Mouse (Mus musculus): Measurements from ENCODE around the gene Nup93. TPM values are rescaled to one million over a fixed set of nuclear protein-coding genes. Genes with fewer than 3 reads are reported as not detected.

Gene Nup93
- polyA plus RNA-seq, 1 experiment from 2014 or later: 86.2 TPM

DNA sequence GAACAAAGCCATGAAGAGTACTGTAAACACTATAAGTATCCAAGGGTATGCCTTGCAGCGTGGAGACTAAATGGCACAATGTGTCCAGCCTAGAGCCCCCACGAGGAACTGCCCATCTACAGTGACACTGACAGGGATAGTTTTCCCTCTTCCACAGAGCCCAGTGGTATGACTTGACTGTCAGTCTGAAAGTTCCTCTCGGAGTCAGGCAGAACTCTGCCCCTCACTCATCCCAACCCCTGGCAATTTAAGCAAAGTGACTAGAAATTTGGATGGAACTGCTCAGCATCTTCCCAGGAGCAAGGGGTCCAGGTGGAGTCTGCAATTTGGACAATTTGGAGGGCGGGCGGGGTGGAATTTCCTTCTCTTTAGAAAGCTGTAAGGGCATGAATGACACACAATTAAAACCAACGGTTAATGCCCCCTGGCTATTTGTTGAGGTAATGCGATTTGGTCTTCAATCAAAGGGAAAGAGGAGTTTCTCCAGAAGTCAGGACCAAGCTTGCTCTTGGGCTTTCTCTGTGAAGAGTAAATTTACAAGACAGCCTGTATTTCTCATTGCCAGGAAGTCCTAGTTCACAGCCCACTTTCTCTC, 39.6 kb upstream of the Nup93 start:
- no peak overlapping the region for H3K9ac ChIP-seq (ENCODE audit: low read length)
- no peaks in the 10 kb centered on the region for H3K9me3 ChIP-seq (ENCODE audit: control insufficient read depth, low read length)
- no peaks in the 10 kb centered on the region for H3K36me3 ChIP-seq (ENCODE audit: control insufficient read depth, insufficient read depth, low read length)
- WGBS: 29% methylated on average over 7 of the region's 7 CpGs
- H3K27ac ChIP-seq (ENCODE audit: low read length): no peak overlapping the region
- ATAC-seq (ENCODE audit: low read depth): no peak
- H3K4me3 ChIP-seq (ENCODE audit: low read length): no peak overlapping the region
- H3K4me1 ChIP-seq (replicated peaks; ENCODE audit: control insufficient read depth, insufficient read depth, low read length): peaks cover 26% of the 10 kb centered on the region
- no peak overlapping the region for H3K4me2 ChIP-seq (ENCODE audit: low read depth, low read length)
- H3K27me3 ChIP-seq (ENCODE audit: control insufficient read depth, insufficient read depth, low read depth, low read length): peaks cover 64% of the 10 kb centered on the region

DNA sequence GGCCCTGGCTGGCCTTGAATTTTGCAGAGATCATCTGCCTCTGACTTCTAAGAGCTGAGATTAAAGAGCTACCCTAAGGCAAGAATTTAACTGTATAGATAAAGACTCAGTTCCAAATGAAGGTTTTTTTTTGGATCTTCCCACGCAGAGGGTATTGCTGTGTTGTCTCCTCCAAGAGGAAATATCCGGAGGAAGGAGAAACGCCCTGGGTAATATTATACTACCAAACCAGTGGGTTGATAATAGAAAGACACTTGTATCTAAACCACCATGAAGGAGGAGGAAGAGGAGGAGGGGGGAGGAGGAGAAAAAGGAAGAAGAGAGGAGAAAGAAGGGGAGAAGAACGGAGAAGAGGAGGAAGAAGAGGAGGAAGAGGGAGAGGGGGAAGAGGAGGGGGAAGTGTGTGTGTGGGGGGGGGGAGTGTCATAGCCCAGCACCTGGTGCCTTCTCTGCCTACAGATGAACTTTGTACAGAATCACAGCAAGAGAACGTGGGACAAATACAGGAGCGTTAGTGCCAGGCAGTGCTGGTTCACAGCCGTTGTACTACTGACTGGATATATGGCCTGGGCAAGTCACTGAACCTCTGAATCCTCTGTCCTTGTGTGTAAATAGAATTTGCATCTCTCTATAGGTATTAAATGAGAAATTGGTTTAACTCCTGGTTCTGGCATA, 36.5 kb upstream of the Nup93 start:
- no peak for ATAC-seq (ENCODE audit: low read depth)
- H3K4me3 ChIP-seq (ENCODE audit: low read length): no peak overlapping the region
- no peak overlapping the region for H3K27ac ChIP-seq (ENCODE audit: low read length)
- H3K9ac ChIP-seq (ENCODE audit: low read length): no peak overlapping the region
- H3K9me3 ChIP-seq (ENCODE audit: control insufficient read depth, low read length): no peaks in the 10 kb centered on the region
- no peaks in the 10 kb centered on the region for H3K36me3 ChIP-seq (ENCODE audit: control insufficient read depth, insufficient read depth, low read length)
- WGBS: 63% methylated on average over 7 of the region's 7 CpGs
- peaks cover 18% of the 10 kb centered on the region for H3K4me1 ChIP-seq (replicated peaks; ENCODE audit: control insufficient read depth, insufficient read depth, low read length)
- H3K4me2 ChIP-seq (ENCODE audit: low read depth, low read length): no peak overlapping the region
- H3K27me3 ChIP-seq (ENCODE audit: control insufficient read depth, insufficient read depth, low read depth, low read length): peaks cover 60% of the 10 kb centered on the region

DNA sequence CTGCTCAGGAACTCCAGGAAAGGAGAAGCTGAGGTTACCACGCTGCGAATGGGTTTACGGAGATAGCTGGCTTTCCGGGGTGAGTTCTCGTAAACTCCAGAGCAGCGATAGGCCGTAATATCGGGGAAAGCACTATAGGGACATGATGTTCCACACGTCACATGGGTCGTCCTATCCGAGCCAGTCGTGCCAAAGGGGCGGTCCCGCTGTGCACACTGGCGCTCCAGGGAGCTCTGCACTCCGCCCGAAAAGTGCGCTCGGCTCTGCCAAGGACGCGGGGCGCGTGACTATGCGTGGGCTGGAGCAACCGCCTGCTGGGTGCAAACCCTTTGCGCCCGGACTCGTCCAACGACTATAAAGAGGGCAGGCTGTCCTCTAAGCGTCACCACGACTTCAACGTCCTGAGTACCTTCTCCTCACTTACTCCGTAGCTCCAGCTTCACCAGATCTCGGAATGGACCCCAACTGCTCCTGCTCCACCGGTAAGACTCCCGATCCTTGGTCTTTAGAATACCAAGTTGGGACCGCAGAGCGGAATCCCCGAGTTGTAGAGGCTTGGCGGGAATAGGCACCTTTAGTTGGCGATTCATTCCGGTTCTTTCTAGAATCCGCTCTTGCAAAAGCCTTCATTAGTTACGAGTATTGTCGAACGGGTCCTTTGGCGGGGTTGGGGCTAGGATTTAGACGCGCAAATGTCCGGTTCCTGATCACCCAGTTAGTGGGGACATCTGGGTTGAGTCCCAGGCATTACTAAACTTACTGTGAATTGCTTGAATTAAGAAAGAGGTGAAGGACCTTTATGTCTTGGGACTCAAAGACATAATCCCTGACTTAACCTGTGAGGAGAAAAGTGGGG, 35.3 kb upstream of the Nup93 start, which contains the start of gene Mt1:
TSS of gene Mt1 (plus strand) at position 226 of the 856 bp plus-strand sequence.
- Histone ChIP-seq H3K9ac (ENCODE audit: low read length) (peak within 1 kb of the TSS; percentile 73), H3K27ac (ENCODE audit: low read length) (peak within 1 kb of the TSS; percentile 35), H3K4me3 (ENCODE audit: low read length) (peak within 1 kb of the TSS; percentile 61), H3K27me3 (ENCODE audit: control insufficient read depth, insufficient read depth, low read depth, low read length) (peaks cover 59% of the 10 kb centered on the region), H3K9me3 (ENCODE audit: control insufficient read depth, low read length) (no peaks in the 10 kb centered on the region), H3K4me2 (ENCODE audit: low read depth, low read length) (peak within 1 kb of the TSS; percentile 72), H3K4me1 (replicated peaks; ENCODE audit: control insufficient read depth, insufficient read depth, low read length) (peaks cover 23% of the 10 kb centered on the region), H3K36me3 (ENCODE audit: control insufficient read depth, insufficient read depth, low read length) (no peaks in the 10 kb centered on the region)
- under 1% methylated on average over 50 of the region's 50 CpGs for WGBS
- ATAC-seq (ENCODE audit: low read depth): peak; percentile 90

DNA sequence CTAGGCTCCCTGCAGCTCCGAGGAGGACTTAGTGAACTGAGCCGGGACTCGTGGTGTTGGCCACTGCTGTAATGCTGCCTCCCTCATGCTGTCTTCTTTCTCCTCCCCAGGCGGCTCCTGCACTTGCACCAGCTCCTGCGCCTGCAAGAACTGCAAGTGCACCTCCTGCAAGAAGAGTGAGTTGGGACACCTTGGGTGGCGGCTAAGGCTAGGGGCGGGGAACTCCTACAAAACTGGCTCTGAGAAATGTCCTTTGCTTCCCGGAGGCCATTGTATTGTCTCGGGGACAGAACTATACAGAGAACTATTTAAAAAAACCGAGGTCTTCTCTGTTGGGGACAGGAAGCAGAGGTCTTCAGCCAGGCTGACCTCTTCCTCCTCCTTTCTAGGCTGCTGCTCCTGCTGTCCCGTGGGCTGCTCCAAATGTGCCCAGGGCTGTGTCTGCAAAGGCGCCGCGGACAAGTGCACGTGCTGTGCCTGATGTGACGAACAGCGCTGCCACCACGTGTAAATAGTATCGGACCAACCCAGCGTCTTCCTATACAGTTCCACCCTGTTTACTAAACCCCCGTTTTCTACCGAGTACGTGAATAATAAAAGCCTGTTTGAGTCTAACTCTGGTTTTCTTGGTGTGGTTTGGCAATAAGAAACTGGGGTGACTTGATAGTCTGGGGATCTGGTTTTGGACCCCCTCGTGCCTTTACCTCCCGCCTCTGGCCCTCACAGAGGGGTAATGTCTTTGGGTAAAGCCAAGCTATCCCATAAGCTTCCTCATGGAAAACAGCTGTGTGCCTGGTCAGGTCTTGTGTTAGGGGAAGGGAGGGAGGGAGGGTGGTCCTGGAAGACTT, 34.4 kb upstream of the Nup93 start:
- peak overlapping the region; percentile 61 for H3K4me3 ChIP-seq (ENCODE audit: low read length)
- H3K4me2 ChIP-seq (ENCODE audit: low read depth, low read length): peak overlapping the region; percentile 72
- no peaks in the 10 kb centered on the region for H3K36me3 ChIP-seq (ENCODE audit: control insufficient read depth, insufficient read depth, low read length)
- no peak for ATAC-seq (ENCODE audit: low read depth)
- peak overlapping the region; percentile 73 for H3K9ac ChIP-seq (ENCODE audit: low read length)
- H3K9me3 ChIP-seq (ENCODE audit: control insufficient read depth, low read length): no peaks in the 10 kb centered on the region
- WGBS: 6% methylated on average over 25 of the region's 25 CpGs
- peaks cover 59% of the 10 kb centered on the region for H3K27me3 ChIP-seq (ENCODE audit: control insufficient read depth, insufficient read depth, low read depth, low read length)
- peaks cover 25% of the 10 kb centered on the region for H3K4me1 ChIP-seq (replicated peaks; ENCODE audit: control insufficient read depth, insufficient read depth, low read length)
- no peak overlapping the region; the same call in 1 of the 2 replicates for H3K27ac ChIP-seq (ENCODE audit: low read length)

DNA sequence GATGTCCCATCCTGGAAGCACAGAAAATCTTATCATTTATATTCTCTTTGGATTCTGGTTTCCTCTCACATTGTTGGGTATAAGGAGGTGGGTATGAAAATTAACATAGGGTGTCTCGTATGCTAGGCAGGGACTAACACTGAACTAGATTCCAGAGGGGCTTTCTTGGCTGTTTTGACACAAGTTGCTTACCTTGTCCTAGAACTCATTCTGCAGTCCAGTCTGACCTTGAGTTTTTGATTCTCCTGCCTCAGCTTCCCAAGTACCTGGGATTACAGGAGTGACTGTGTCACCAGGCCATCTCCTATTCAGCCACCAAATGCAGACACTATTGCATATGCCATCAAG, 33.8 kb upstream of the Nup93 start:
- no peak for ATAC-seq (ENCODE audit: low read depth)
- Histone ChIP-seq H3K9ac (ENCODE audit: low read length) (no peak overlapping the region), H3K27me3 (ENCODE audit: control insufficient read depth, insufficient read depth, low read depth, low read length) (peaks cover 57% of the 10 kb centered on the region), H3K27ac (ENCODE audit: low read length) (no peak overlapping the region), H3K4me2 (ENCODE audit: low read depth, low read length) (peak overlapping the region; percentile 72), H3K4me1 (replicated peaks; ENCODE audit: control insufficient read depth, insufficient read depth, low read length) (peaks cover 25% of the 10 kb centered on the region), H3K9me3 (ENCODE audit: control insufficient read depth, low read length) (no peaks in the 10 kb centered on the region), H3K4me3 (ENCODE audit: low read length) (peak overlapping the region; percentile 61; the same call in 1 of the 2 replicates), H3K36me3 (ENCODE audit: control insufficient read depth, insufficient read depth, low read length) (no peaks in the 10 kb centered on the region)
- WGBS: 72% methylated on average over 1 of the region's 1 CpGs

DNA sequence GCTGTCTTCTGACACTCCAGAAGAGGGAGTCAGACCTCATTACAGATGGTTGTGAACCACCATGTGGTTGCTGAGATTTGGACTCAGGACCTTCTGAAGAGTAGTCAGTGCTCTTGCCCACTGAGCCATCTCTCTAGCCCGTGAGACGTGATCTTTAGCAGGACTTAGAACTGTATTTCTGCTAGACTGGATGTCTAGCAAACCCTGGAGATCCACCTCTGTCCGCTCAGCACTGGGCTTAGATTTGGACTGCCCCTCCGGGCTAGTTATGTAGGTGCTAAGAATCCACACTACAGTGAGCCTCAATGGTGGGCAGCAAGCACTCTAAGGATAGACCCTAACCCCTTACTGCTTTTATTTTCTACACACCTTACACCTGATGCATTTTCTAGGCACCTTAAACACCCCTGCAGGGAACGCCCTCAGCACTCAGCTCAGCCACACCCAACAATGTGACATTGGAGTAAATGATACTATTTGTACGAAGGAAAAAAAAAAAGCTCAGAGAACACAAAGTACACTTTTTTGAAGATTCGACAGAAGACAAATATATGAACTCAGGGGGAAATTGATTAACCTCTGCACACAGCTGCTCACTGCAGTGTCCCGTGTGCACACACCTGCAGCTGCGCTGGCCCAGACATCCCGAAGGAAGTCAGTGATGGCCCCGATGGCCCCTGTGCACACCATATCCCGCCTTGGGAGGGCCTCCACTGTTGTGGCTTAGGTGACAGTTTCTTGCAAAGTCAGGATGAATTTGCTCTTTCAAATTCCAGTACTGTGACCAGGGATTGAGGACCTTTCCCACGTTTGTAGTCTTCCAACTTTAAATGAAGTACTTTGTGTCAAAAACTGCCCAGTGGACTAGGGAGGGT, 32.1 kb upstream of the Nup93 start:
- H3K27me3 ChIP-seq (ENCODE audit: control insufficient read depth, insufficient read depth, low read depth, low read length): peaks cover 66% of the 10 kb centered on the region
- no peaks in the 10 kb centered on the region for H3K36me3 ChIP-seq (ENCODE audit: control insufficient read depth, insufficient read depth, low read length)
- H3K27ac ChIP-seq (ENCODE audit: low read length): peak overlapping the region; percentile 55
- WGBS: 61% methylated on average over 13 of the region's 13 CpGs
- peak overlapping the region; percentile 54 for H3K9ac ChIP-seq (ENCODE audit: low read length)
- no peaks in the 10 kb centered on the region for H3K9me3 ChIP-seq (ENCODE audit: control insufficient read depth, low read length)
- no peak for ATAC-seq (ENCODE audit: low read depth)
- peaks cover 31% of the 10 kb centered on the region for H3K4me1 ChIP-seq (replicated peaks; ENCODE audit: control insufficient read depth, insufficient read depth, low read length)
- H3K4me3 ChIP-seq (ENCODE audit: low read length): peak overlapping the region; percentile 40
- peak overlapping the region; percentile 62 for H3K4me2 ChIP-seq (ENCODE audit: low read depth, low read length)

DNA sequence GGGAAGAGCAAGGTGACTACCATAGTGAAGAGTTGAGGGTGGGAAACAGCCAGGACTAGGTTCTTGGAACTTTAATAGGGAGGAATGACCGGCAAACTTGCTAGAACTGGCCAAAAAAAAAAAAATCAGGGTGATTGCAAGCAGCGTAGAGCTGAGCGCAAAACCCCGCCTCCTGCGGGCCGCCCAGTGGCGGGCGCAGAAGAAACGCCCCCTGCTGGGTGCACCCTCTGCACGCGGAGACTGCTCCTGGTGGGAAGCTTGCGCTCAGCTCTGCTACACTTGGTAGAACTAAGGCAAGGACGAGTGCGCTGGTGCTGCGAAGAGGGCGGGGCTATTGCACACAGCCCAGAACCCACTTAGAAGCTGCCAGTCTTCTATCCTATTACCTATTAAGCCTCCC, 31.2 kb upstream of the Nup93 start:
- H3K9me3 ChIP-seq (ENCODE audit: control insufficient read depth, low read length): no peaks in the 10 kb centered on the region
- no peaks in the 10 kb centered on the region for H3K36me3 ChIP-seq (ENCODE audit: control insufficient read depth, insufficient read depth, low read length)
- H3K27ac ChIP-seq (ENCODE audit: low read length): peak overlapping the region; percentile 69
- peak overlapping the region; percentile 54 for H3K9ac ChIP-seq (ENCODE audit: low read length)
- H3K27me3 ChIP-seq (ENCODE audit: control insufficient read depth, insufficient read depth, low read depth, low read length): peaks cover 68% of the 10 kb centered on the region
- ATAC-seq (ENCODE audit: low read depth): peak; percentile 81
- H3K4me1 ChIP-seq (replicated peaks; ENCODE audit: control insufficient read depth, insufficient read depth, low read length): peaks cover 31% of the 10 kb centered on the region
- under 1% methylated on average over 16 of the region's 16 CpGs for WGBS
- H3K4me2 ChIP-seq (ENCODE audit: low read depth, low read length): peak overlapping the region; percentile 62
- peak overlapping the region; percentile 40 for H3K4me3 ChIP-seq (ENCODE audit: low read length)

DNA sequence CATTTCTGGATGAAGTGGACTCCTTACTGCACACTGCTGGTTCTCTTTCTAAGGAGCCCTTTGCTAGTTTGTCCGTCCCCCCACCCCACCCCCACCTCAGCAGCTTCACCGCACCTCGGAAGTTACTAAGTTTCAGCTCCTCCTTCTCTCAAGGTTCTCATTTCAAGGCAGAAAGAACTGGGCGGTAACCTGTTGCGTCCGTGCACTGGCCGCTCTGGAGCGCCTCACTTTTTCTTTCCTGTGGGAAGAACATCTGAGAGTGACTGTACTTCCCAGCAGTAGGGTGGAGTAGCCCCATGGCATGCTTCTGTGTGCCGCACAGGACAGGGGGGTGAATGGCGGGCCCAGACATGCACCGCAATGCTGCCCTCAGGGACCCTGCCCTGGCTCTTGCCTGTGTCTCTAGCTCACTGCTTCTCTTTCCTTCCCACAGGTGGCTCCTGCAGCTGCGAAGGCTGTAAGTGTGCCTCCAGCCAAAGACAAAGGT, 30.0 kb upstream of the Nup93 start:
- peaks cover 27% of the 10 kb centered on the region for H3K4me1 ChIP-seq (replicated peaks; ENCODE audit: control insufficient read depth, insufficient read depth, low read length)
- no peak overlapping the region for H3K4me3 ChIP-seq (ENCODE audit: low read length)
- peak; percentile 21 for ATAC-seq (ENCODE audit: low read depth)
- H3K36me3 ChIP-seq (ENCODE audit: control insufficient read depth, insufficient read depth, low read length): no peaks in the 10 kb centered on the region
- 20% methylated on average over 12 of the region's 12 CpGs for WGBS
- H3K4me2 ChIP-seq (ENCODE audit: low read depth, low read length): no peak overlapping the region
- peaks cover 58% of the 10 kb centered on the region for H3K27me3 ChIP-seq (ENCODE audit: control insufficient read depth, insufficient read depth, low read depth, low read length)
- peak overlapping the region; percentile 69 for H3K27ac ChIP-seq (ENCODE audit: low read length)
- H3K9ac ChIP-seq (ENCODE audit: low read length): 0 out of 2 replicates have a peak overlapping the region, but pooled peaks have one; percentile 17
- H3K9me3 ChIP-seq (ENCODE audit: control insufficient read depth, low read length): no peaks in the 10 kb centered on the region

Data from lung, embryonic 16.5 days (tissue).